Mouse (Mus musculus): ENCODE data around the gene Erich3. TPM values are rescaled to one million over a fixed set of nuclear protein-coding genes. Genes with fewer than 3 reads are reported as not detected.
A peak's percentile ranks its signal among the peaks of the same experiment; 100 is the strongest.

Gene Erich3
- polyA plus RNA-seq, 1 experiment from 2014 or later: not detected

- no peaks in the 10 kb centered on the region for H3K27me3 ChIP-seq (replicated peaks; ENCODE audit: control insufficient read depth, insufficient read depth, low read length)
- no peaks in the 10 kb centered on the region for H3K4me1 ChIP-seq (ENCODE audit: control insufficient read depth, insufficient read depth, low read length)
- 74% methylated on average over 6 of the region's 6 CpGs for WGBS
- H3K4me2 ChIP-seq (ENCODE audit: low read depth, low read length): no peak overlapping the region
- H3K27ac ChIP-seq (ENCODE audit: low read length): no peak overlapping the region
- H3K36me3 ChIP-seq (ENCODE audit: control insufficient read depth, insufficient read depth, low read length): no peaks in the 10 kb centered on the region
- ATAC-seq: no peak
- H3K4me3 ChIP-seq (ENCODE audit: low read length): no peak overlapping the region
- H3K9ac ChIP-seq (ENCODE audit: low read depth, low read length): no peak overlapping the region
- H3K9me3 ChIP-seq (ENCODE audit: control insufficient read depth, low read length): no peaks in the 10 kb centered on the region
Observed at GRCm38 (mm10) chr3:154778836-154779595, 115.4 kb downstream of the Erich3 start.

- H3K4me1 ChIP-seq (ENCODE audit: control insufficient read depth, insufficient read depth, low read length): no peaks in the 10 kb centered on the region
- no peak overlapping the region for H3K4me3 ChIP-seq (ENCODE audit: low read length)
- no peaks in the 10 kb centered on the region for H3K36me3 ChIP-seq (ENCODE audit: control insufficient read depth, insufficient read depth, low read length)
- H3K9me3 ChIP-seq (ENCODE audit: control insufficient read depth, low read length): no peaks in the 10 kb centered on the region
- H3K27ac ChIP-seq (ENCODE audit: low read length): no peak overlapping the region
- 87% methylated on average over 9 of the region's 9 CpGs for WGBS
- H3K9ac ChIP-seq (ENCODE audit: low read depth, low read length): no peak overlapping the region
- no peak overlapping the region for H3K4me2 ChIP-seq (ENCODE audit: low read depth, low read length)
- H3K27me3 ChIP-seq (replicated peaks; ENCODE audit: control insufficient read depth, insufficient read depth, low read length): no peaks in the 10 kb centered on the region
- ATAC-seq: no peak
Observed at GRCm38 (mm10) chr3:154786354-154786753, 122.7 kb downstream of the Erich3 start.

- H3K4me3 ChIP-seq (ENCODE audit: low read length): no peak overlapping the region
- WGBS: 74% methylated on average over 3 of the region's 3 CpGs
- H3K4me2 ChIP-seq (ENCODE audit: low read depth, low read length): no peak overlapping the region
- no peak for ATAC-seq
- H3K9me3 ChIP-seq (ENCODE audit: control insufficient read depth, low read length): no peaks in the 10 kb centered on the region
- H3K27me3 ChIP-seq (replicated peaks; ENCODE audit: control insufficient read depth, insufficient read depth, low read length): no peaks in the 10 kb centered on the region
- no peaks in the 10 kb centered on the region for H3K4me1 ChIP-seq (ENCODE audit: control insufficient read depth, insufficient read depth, low read length)
- no peaks in the 10 kb centered on the region for H3K36me3 ChIP-seq (ENCODE audit: control insufficient read depth, insufficient read depth, low read length)
- H3K9ac ChIP-seq (ENCODE audit: low read depth, low read length): no peak overlapping the region
- H3K27ac ChIP-seq (ENCODE audit: low read length): no peak overlapping the region
Observed at GRCm38 (mm10) chr3:154787611-154788010, 124.0 kb downstream of the Erich3 start.

- H3K36me3 ChIP-seq (ENCODE audit: control insufficient read depth, insufficient read depth, low read length): no peaks in the 10 kb centered on the region
- no peaks in the 10 kb centered on the region for H3K27me3 ChIP-seq (replicated peaks; ENCODE audit: control insufficient read depth, insufficient read depth, low read length)
- no peak overlapping the region for H3K4me2 ChIP-seq (ENCODE audit: low read depth, low read length)
- no peak overlapping the region for H3K4me3 ChIP-seq (ENCODE audit: low read length)
- no peak overlapping the region for H3K9ac ChIP-seq (ENCODE audit: low read depth, low read length)
- no peak overlapping the region for H3K27ac ChIP-seq (ENCODE audit: low read length)
- ATAC-seq: no peak
- WGBS: 82% methylated on average over 4 of the region's 4 CpGs
- H3K9me3 ChIP-seq (ENCODE audit: control insufficient read depth, low read length): no peaks in the 10 kb centered on the region
- no peaks in the 10 kb centered on the region for H3K4me1 ChIP-seq (ENCODE audit: control insufficient read depth, insufficient read depth, low read length)
Observed at GRCm38 (mm10) chr3:154793571-154793970, 129.9 kb downstream of the Erich3 start.

GRCm38 (mm10) chr3:154798806-154799205, 135.1 kb downstream of the Erich3 start:
- H3K9me3 ChIP-seq (ENCODE audit: control insufficient read depth, low read length): no peaks in the 10 kb centered on the region
- H3K27me3 ChIP-seq (replicated peaks; ENCODE audit: control insufficient read depth, insufficient read depth, low read length): no peaks in the 10 kb centered on the region
- H3K4me1 ChIP-seq (ENCODE audit: control insufficient read depth, insufficient read depth, low read length): no peaks in the 10 kb centered on the region
- no peak overlapping the region for H3K9ac ChIP-seq (ENCODE audit: low read depth, low read length)
- no peak overlapping the region for H3K4me2 ChIP-seq (ENCODE audit: low read depth, low read length)
- no peaks in the 10 kb centered on the region for H3K36me3 ChIP-seq (ENCODE audit: control insufficient read depth, insufficient read depth, low read length)
- no peak overlapping the region for H3K4me3 ChIP-seq (ENCODE audit: low read length)
- no peak for ATAC-seq
- no peak overlapping the region for H3K27ac ChIP-seq (ENCODE audit: low read length)
- WGBS: 70% methylated on average over 4 of the region's 4 CpGs

GRCm38 (mm10) chr3:154800454-154800853, 136.8 kb downstream of the Erich3 start:
- no peaks in the 10 kb centered on the region for H3K36me3 ChIP-seq (ENCODE audit: control insufficient read depth, insufficient read depth, low read length)
- no peaks in the 10 kb centered on the region for H3K9me3 ChIP-seq (ENCODE audit: control insufficient read depth, low read length)
- WGBS: 55% methylated on average over 8 of the region's 8 CpGs
- H3K27me3 ChIP-seq (replicated peaks; ENCODE audit: control insufficient read depth, insufficient read depth, low read length): no peaks in the 10 kb centered on the region
- no peak for ATAC-seq
- H3K4me1 ChIP-seq (ENCODE audit: control insufficient read depth, insufficient read depth, low read length): no peaks in the 10 kb centered on the region
- no peak overlapping the region for H3K4me3 ChIP-seq (ENCODE audit: low read length)
- H3K27ac ChIP-seq (ENCODE audit: low read length): no peak overlapping the region
- no peak overlapping the region for H3K4me2 ChIP-seq (ENCODE audit: low read depth, low read length)
- no peak overlapping the region for H3K9ac ChIP-seq (ENCODE audit: low read depth, low read length)

- ATAC-seq: no peak
- Histone ChIP-seq H3K27me3 (replicated peaks; ENCODE audit: control insufficient read depth, insufficient read depth, low read length) (no peaks in the 10 kb centered on the region), H3K4me1 (ENCODE audit: control insufficient read depth, insufficient read depth, low read length) (no peaks in the 10 kb centered on the region), H3K9me3 (ENCODE audit: control insufficient read depth, low read length) (no peaks in the 10 kb centered on the region), H3K9ac (ENCODE audit: low read depth, low read length) (no peak overlapping the region), H3K27ac (ENCODE audit: low read length) (no peak overlapping the region), H3K36me3 (ENCODE audit: control insufficient read depth, insufficient read depth, low read length) (no peaks in the 10 kb centered on the region), H3K4me2 (ENCODE audit: low read depth, low read length) (no peak overlapping the region), H3K4me3 (ENCODE audit: low read length) (no peak overlapping the region)
- WGBS: 54% methylated on average over 8 of the region's 8 CpGs
Observed at GRCm38 (mm10) chr3:154800888-154801429, 137.3 kb downstream of the Erich3 start.

- Histone ChIP-seq H3K4me1 (ENCODE audit: control insufficient read depth, insufficient read depth, low read length) (no peaks in the 10 kb centered on the region; the same call in 1 of the 2 replicates), H3K9me3 (ENCODE audit: control insufficient read depth, low read length) (no peaks in the 10 kb centered on the region), H3K27me3 (replicated peaks; ENCODE audit: control insufficient read depth, insufficient read depth, low read length) (no peaks in the 10 kb centered on the region), H3K4me2 (ENCODE audit: low read depth, low read length) (no peak overlapping the region), H3K36me3 (ENCODE audit: control insufficient read depth, insufficient read depth, low read length) (no peaks in the 10 kb centered on the region), H3K9ac (ENCODE audit: low read depth, low read length) (no peak overlapping the region), H3K27ac (ENCODE audit: low read length) (no peak overlapping the region), H3K4me3 (ENCODE audit: low read length) (no peak overlapping the region)
- WGBS: 35% methylated on average over 7 of the region's 7 CpGs
- peak; percentile 42; the same call in 1 of the 2 replicates for ATAC-seq
Observed at GRCm38 (mm10) chr3:154806626-154807025, 143.0 kb downstream of the Erich3 start.

- WGBS: 34% methylated on average over 7 of the region's 7 CpGs
- ATAC-seq: peak; percentile 87
- Histone ChIP-seq H3K4me3 (ENCODE audit: low read length) (no peak overlapping the region), H3K27ac (ENCODE audit: low read length) (no peak overlapping the region), H3K36me3 (ENCODE audit: control insufficient read depth, insufficient read depth, low read length) (no peaks in the 10 kb centered on the region), H3K9ac (ENCODE audit: low read depth, low read length) (no peak overlapping the region), H3K27me3 (replicated peaks; ENCODE audit: control insufficient read depth, insufficient read depth, low read length) (no peaks in the 10 kb centered on the region), H3K4me1 (ENCODE audit: control insufficient read depth, insufficient read depth, low read length) (no peaks in the 10 kb centered on the region; the same call in 1 of the 2 replicates), H3K4me2 (ENCODE audit: low read depth, low read length) (no peak overlapping the region), H3K9me3 (ENCODE audit: control insufficient read depth, low read length) (no peaks in the 10 kb centered on the region)
Observed at GRCm38 (mm10) chr3:154810273-154810870, 146.7 kb downstream of the Erich3 start.
